ENCODE assay signal across 17 mouse cellular contexts in the genomic region with DNA sequence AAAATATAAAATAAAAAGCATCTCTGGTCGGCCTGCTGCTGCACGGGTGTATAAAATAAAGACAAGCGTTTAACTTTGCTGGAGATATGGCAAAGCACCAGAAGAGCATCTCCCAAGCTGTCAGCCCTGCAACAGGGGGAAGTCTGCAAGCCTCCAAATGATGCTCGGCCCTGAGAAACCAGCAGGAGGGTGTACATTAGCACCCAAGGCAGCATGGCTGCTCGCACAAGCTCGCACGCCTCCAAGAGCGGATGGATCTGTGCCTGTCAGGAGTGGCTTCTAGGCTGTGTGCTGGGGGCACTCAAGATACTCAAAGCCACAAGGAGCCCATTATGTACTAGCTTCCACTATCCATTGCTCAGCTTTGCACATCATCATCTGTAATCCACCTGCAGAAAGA.
DNase-seq lines count a peak whose midpoint lies in the region.
"Had no signal": no experiment of that assay in that cellular context is flagged by ENCODE, and none has a peak within 500 bp of the region (broad histone marks: within the 10 kb centered on the region; RNA-seq: fewer than 3 reads in every experiment).

No protein-coding gene starts in this region.

- peak; percentile 9 to 28 for DNase-seq in frontal cortex, postnatal 36 days (ENCODE audit: low spot score in 2 of 2)
- DNase-seq in frontal cortex, postnatal 14 days (ENCODE audit: low spot score in 2 of 2) = no peak
- peak; percentile 23 for DNase-seq in right cerebral cortex, adult 18-20 months
- DNase-seq in right cerebral cortex, postnatal 36 days (ENCODE audit: low spot score in 2 of 2) = no peak
- peak; percentile 47 to 53 for DNase-seq in right cerebral cortex, postnatal 10 days (ENCODE audit: low spot score in 2 of 2)
- DNase-seq in testis, postnatal 10 days (ENCODE audit: low spot score) = no peak
- DNase-seq in natural killer cell, adult 2 months (ENCODE audit: low spot score in 2 of 2) = no peak
- DNase-seq: adrenal gland, adult 2 months; B cell, adult 2 months; cerebellum, adult 2 months; gastrocnemius, postnatal 25 days; heart, adult 18-20 months; heart, postnatal 10 days; kidney, adult 9 months; kidney, postnatal 14 days; lung, adult 18-20 months; lung, postnatal 10 days had no signal

Comparison
In these comparisons a context has a peak if more than half of its experiments do, and no peak if none do; other contexts are left out.
1. DNase-seq: peak in frontal cortex, postnatal 36 days (2 of 2), right cerebral cortex, adult 18-20 months (single experiment) and right cerebral cortex, postnatal 10 days (2 of 2); none in frontal cortex, postnatal 14 days (0 of 2), right cerebral cortex, postnatal 36 days (0 of 2), testis, postnatal 10 days (single experiment) and natural killer cell, adult 2 months (0 of 2).